Mouse (Mus musculus): Measurements from ENCODE around the gene Fbxl3. TPM values are rescaled to one million over a fixed set of nuclear protein-coding genes. Genes with fewer than 3 reads are reported as not detected.

Gene Fbxl3
- total and polyA plus RNA-seq, 3 experiments: 14.6 to 28.4 TPM; not detected in 1

DNA sequence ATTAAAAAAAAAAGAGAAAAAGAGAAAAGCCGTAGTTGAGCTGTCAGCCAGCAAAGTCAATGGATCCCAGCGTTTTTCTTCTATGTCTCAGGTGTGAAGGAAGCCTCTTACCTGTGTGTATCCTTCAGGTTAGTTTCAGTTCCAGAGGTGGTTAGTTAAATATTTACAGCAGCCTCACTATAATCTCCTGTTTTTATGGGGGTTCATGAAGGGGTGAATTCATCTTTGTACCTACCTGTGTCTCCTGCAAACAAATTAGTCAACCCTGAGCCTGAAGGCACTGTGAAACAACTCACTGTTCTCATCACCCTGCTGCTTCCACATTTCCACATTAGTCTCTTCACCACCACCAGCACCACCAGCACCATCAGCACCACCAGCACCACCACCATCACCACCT is 6.9 kb upstream of the Fbxl3 start:
- no peaks in the 10 kb centered on the region for H3K9me3 ChIP-seq (replicated peaks; ENCODE audit: insufficient read depth, low read length)
- TF ChIP-seq ZKSCAN1 (IDR thresholded peaks at IDR 0.05; ENCODE audit: low read depth, low read length) (no peak), MAX (IDR thresholded peaks at IDR 0.05; ENCODE audit: low read length) (no peak), USF2 (IDR thresholded peaks at IDR 0.05; ENCODE audit: borderline replicate concordance in 1 of 2, insufficient read depth in 1 of 2, low read depth in 1 of 2, low read length in 2 of 2) (no peak), SIN3A (IDR thresholded peaks at IDR 0.05; ENCODE audit: low read length) (no peak), POLR2A (IDR thresholded peaks at IDR 0.05; ENCODE audit: control insufficient read depth in 1 of 2, insufficient read depth in 1 of 2, low read depth in 1 of 2, low read length in 2 of 2, poor library complexity in 1 of 2) (no peak), ETS1 (IDR thresholded peaks at IDR 0.05; ENCODE audit: low read depth, low read length) (no peak), NRF1 (IDR thresholded peaks at IDR 0.05; ENCODE audit: insufficient read depth, low read depth, low read length, poor library complexity, severe bottlenecking) (no peak)
- H3K36me3 ChIP-seq (ENCODE audit: control insufficient read depth in 1 of 2, insufficient read depth in 2 of 2, low read length in 2 of 2): no peaks in the 10 kb centered on the region
- H3K79me2 ChIP-seq (ENCODE audit: control insufficient read depth, insufficient read depth, low read length, poor library complexity): no peaks in the 10 kb centered on the region
- H3K27me3 ChIP-seq (ENCODE audit: control insufficient read depth in 1 of 2, insufficient read depth in 2 of 2, low read length in 2 of 2): no peaks in the 10 kb centered on the region
- H3K9ac ChIP-seq (ENCODE audit: control insufficient read depth, low read depth, low read length, poor library complexity, severe bottlenecking): no peak overlapping the region
- no peaks in the 10 kb centered on the region for H3K4me1 ChIP-seq (ENCODE audit: control insufficient read depth in 1 of 2, insufficient read depth in 2 of 2, low read length in 2 of 2)
- no peak overlapping the region for H3K27ac ChIP-seq (ENCODE audit: control insufficient read depth, low read depth, low read length)
- no peak overlapping the region for H3K4me3 ChIP-seq (ENCODE audit: control insufficient read depth in 1 of 2, insufficient read depth in 1 of 2, low read depth in 2 of 2, low read length in 2 of 2)
- no peak for DNase-seq (ENCODE audit: low read depth, low spot score)

DNA sequence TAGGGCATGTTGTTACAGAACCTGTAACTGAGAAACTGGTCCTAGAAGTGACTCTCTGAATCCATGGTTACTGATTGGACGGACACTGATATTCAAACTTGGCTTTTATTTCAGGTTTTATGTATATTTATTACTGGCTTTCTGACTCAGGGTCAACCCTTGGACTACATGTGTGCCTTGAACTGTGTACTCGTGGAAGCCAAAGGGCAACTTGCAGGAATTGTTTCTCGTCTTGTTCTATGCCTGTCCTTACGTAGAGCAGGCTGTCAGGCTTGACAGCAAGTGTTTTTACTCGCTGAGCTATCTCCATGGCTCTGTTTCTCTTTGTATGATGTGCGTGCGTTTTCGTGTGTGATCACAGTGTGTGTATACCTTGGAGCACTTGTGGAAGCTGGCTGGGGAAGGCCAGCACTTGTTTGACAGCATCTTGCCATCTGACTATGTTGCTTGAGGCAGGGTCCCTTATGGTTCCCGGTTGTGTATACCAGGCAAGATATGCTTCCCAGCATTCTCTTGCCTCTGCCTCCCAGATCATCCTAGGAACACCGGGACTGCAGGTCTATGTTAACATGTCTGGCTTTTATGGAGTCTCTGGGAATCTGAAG is 3.5 kb upstream of the Fbxl3 start:
- Histone ChIP-seq H3K9ac (ENCODE audit: control insufficient read depth, low read depth, low read length, poor library complexity, severe bottlenecking) (no peak overlapping the region), H3K36me3 (ENCODE audit: control insufficient read depth in 1 of 2, insufficient read depth in 2 of 2, low read length in 2 of 2) (peaks cover 0 to 4% of the 10 kb centered on the region in 2 experiments; a peak in 1 of 4 replicates), H3K27me3 (ENCODE audit: control insufficient read depth in 1 of 2, insufficient read depth in 2 of 2, low read length in 2 of 2) (no peaks in the 10 kb centered on the region), H3K27ac (ENCODE audit: control insufficient read depth, low read depth, low read length) (no peak overlapping the region), H3K9me3 (replicated peaks; ENCODE audit: insufficient read depth, low read length) (no peaks in the 10 kb centered on the region), H3K4me1 (ENCODE audit: control insufficient read depth in 1 of 2, insufficient read depth in 2 of 2, low read length in 2 of 2) (no peaks in the 10 kb centered on the region), H3K79me2 (ENCODE audit: control insufficient read depth, insufficient read depth, low read length, poor library complexity) (peaks cover 11% of the 10 kb centered on the region), H3K4me3 (ENCODE audit: control insufficient read depth in 1 of 2, insufficient read depth in 1 of 2, low read depth in 2 of 2, low read length in 2 of 2) (no peak overlapping the region)
- TF ChIP-seq BHLHE40 (IDR thresholded peaks at IDR 0.05; ENCODE audit: borderline replicate concordance, low read depth, low read length) (no peak), GATA1 (IDR thresholded peaks at IDR 0.05; ENCODE audit: low read depth, low read length) (no peak), ZKSCAN1 (IDR thresholded peaks at IDR 0.05; ENCODE audit: low read depth, low read length) (no peak), SIN3A (IDR thresholded peaks at IDR 0.05; ENCODE audit: low read length) (no peak), RAD21 (IDR thresholded peaks at IDR 0.05; ENCODE audit: low read depth, low read length) (no peak), TAL1 (IDR thresholded peaks at IDR 0.05; ENCODE audit: low read length) (no peak), ZMIZ1 (IDR thresholded peaks at IDR 0.05; ENCODE audit: low read depth, low read length) (no peak)
- DNase-seq (ENCODE audit: low read depth, low spot score): no peak

GRCm38 (mm10) chr14:103102246-103102645 is 2.9 kb upstream of the Fbxl3 start:
- Histone ChIP-seq H3K9me3 (replicated peaks; ENCODE audit: insufficient read depth, low read length) (no peaks in the 10 kb centered on the region), H3K36me3 (ENCODE audit: control insufficient read depth in 1 of 2, insufficient read depth in 2 of 2, low read length in 2 of 2) (peaks cover 0 to 8% of the 10 kb centered on the region in 2 experiments; a peak in 2 of 4 replicates), H3K27me3 (ENCODE audit: control insufficient read depth in 1 of 2, insufficient read depth in 2 of 2, low read length in 2 of 2) (no peaks in the 10 kb centered on the region), H3K9ac (ENCODE audit: control insufficient read depth, low read depth, low read length, poor library complexity, severe bottlenecking) (no peak overlapping the region), H3K27ac (ENCODE audit: control insufficient read depth, low read depth, low read length) (no peak overlapping the region), H3K79me2 (ENCODE audit: control insufficient read depth, insufficient read depth, low read length, poor library complexity) (peaks cover 14% of the 10 kb centered on the region), H3K4me3 (ENCODE audit: control insufficient read depth in 1 of 2, insufficient read depth in 1 of 2, low read depth in 2 of 2, low read length in 2 of 2) (no peak overlapping the region), H3K4me1 (ENCODE audit: control insufficient read depth in 1 of 2, insufficient read depth in 2 of 2, low read length in 2 of 2) (peaks cover 0 to 3% of the 10 kb centered on the region in 2 experiments; a peak in 1 of 4 replicates)
- DNase-seq (ENCODE audit: low read depth, low spot score): no peak
- TF ChIP-seq NRF1 (IDR thresholded peaks at IDR 0.05; ENCODE audit: insufficient read depth, low read depth, low read length, poor library complexity, severe bottlenecking) (no peak), CHD2 (IDR thresholded peaks at IDR 0.05; ENCODE audit: low read length) (no peak), MAX (IDR thresholded peaks at IDR 0.05; ENCODE audit: low read length) (no peak), MXI1 (IDR thresholded peaks at IDR 0.05; ENCODE audit: low read depth, low read length) (no peak), E2F4 (IDR thresholded peaks at IDR 0.05; ENCODE audit: borderline replicate concordance, low read depth, low read length) (no peak), RCOR1 (IDR thresholded peaks at IDR 0.05; ENCODE audit: low read depth, low read length) (no peak), ZKSCAN1 (IDR thresholded peaks at IDR 0.05; ENCODE audit: low read depth, low read length) (no peak), MAFK (IDR thresholded peaks at IDR 0.05; ENCODE audit: borderline replicate concordance, low read depth, low read length) (no peak), CHD1 (IDR thresholded peaks at IDR 0.05; ENCODE audit: low read depth, low read length) (no peak), POLR2AphosphoS2 (IDR thresholded peaks at IDR 0.05; ENCODE audit: low read length) (no peak), CTCF (IDR thresholded peaks at IDR 0.05 in 2 of 3, conservative IDR thresholded peaks at IDR 0.05 in 1 of 3; ENCODE audit: control insufficient read depth in 1 of 3, insufficient read depth in 1 of 3, low read depth in 2 of 3, low read length in 3 of 3, poor library complexity in 1 of 3, severe bottlenecking in 1 of 3) (no peak), GATA1 (IDR thresholded peaks at IDR 0.05; ENCODE audit: low read depth, low read length) (no peak), MYC (IDR thresholded peaks at IDR 0.05; ENCODE audit: low read depth, low read length) (no peak), EP300 (IDR thresholded peaks at IDR 0.05; ENCODE audit: low read depth in 1 of 2, low read length in 2 of 2) (no peak), JUND (IDR thresholded peaks at IDR 0.05; ENCODE audit: low read depth, low read length) (no peak), POLR2AphosphoS5 (IDR thresholded peaks at IDR 0.05; ENCODE audit: borderline replicate concordance, low read depth, low read length) (no peak)
